Mouse (Mus musculus) adipose tissue, adult 10 weeks (tissue): ENCODE data around the gene Phf20. TPM values are rescaled to one million over a fixed set of nuclear protein-coding genes. Genes with fewer than 3 reads are reported as not detected.

Experiments
- polyA plus RNA-seq: library from polyadenylated mRNA; stranded (reverse); fragments of 350-450 nt; fragmentation: Illumina TruSeq; extraction: RNeasy Lipid Tissue Mini Kit (QIAGEN cat#74804); gene quantifications from one replicate; pipeline ENCODE4 v1.2.3, GENCODE M21; 2014; ENCODE audit warnings: low read depth, low replicate concordance

Gene Phf20
- polyA plus RNA-seq: 15.1 TPM

GRCm38 (mm10) chr2:156196302-156197128 lies at the start of gene Phf20:
Gene Phf20 (plus strand): TSS chr2:156196466.

GRCm38 (mm10) chr2:156180094-156180821 lies 16.0 kb upstream of the Phf20 start, which contains the start of gene Rbm39:
Gene Rbm39 (minus strand): TSS chr2:156180238.

GRCm38 (mm10) chr2:156312297-156312897 lies 116.1 kb downstream of the Phf20 start, which contains the start of the genes Cnbd2 and Scand1:
Gene Cnbd2 (plus strand): TSS chr2:156312299.
Gene Scand1 (minus strand): TSS chr2:156312704.

Other genes with a start within 250 kb of the Phf20 start
- 26.5 TPM for gene Cep250, start 240.0 kb upstream of the Phf20 start, polyA plus RNA-seq
- gene 6430550D23Rik, start 188.5 kb upstream of the Phf20 start, polyA plus RNA-seq: 3.1 TPM
- 199 TPM for gene Ergic3, start 188.4 kb upstream of the Phf20 start, polyA plus RNA-seq
- gene Fer1l4, start 143.5 kb upstream of the Phf20 start, polyA plus RNA-seq: 5.1 TPM
- gene Spag4, start 131.3 kb upstream of the Phf20 start, polyA plus RNA-seq: 7.4 TPM
- 29.0 TPM for gene Cpne1, start 84.5 kb upstream of the Phf20 start, polyA plus RNA-seq
- 9.8 TPM for gene Rbm12, start 84.5 kb upstream of the Phf20 start, polyA plus RNA-seq
- 12.3 TPM for gene Gm28036, start 69.4 kb upstream of the Phf20 start, polyA plus RNA-seq
- gene Romo1, start 52.4 kb upstream of the Phf20 start, polyA plus RNA-seq: 219 TPM
- 44.4 TPM for gene Nfs1, start 52.3 kb upstream of the Phf20 start, polyA plus RNA-seq
- gene Rbm39, start 16.2 kb upstream of the Phf20 start, polyA plus RNA-seq: 182 TPM
- 5.7 TPM for gene Cnbd2, start 115.8 kb downstream of the Phf20 start, polyA plus RNA-seq
- gene Scand1, start 116.2 kb downstream of the Phf20 start, polyA plus RNA-seq: 39.8 TPM
- gene Epb41l1, start 224.4 kb downstream of the Phf20 start, polyA plus RNA-seq: 30.1 TPM